Mouse (Mus musculus): ENCODE data around the gene Gtf2f1. TPM values are rescaled to one million over a fixed set of nuclear protein-coding genes. Genes with fewer than 3 reads are reported as not detected.

Gtf2f1 gene
- total and polyA plus RNA-seq, 2 experiments from 2014 or later, result 22.9 to 30.4 TPM

- Histone ChIP-seq H3K9me3 (replicated peaks; ENCODE audit: control insufficient read depth, low read length) (no peaks in the 10 kb centered on the region), H3K4me3 (ENCODE audit: low read depth, low read length) (no peak overlapping the region), H3K27me3 (ENCODE audit: control insufficient read depth, insufficient read depth, low read length) (no peaks in the 10 kb centered on the region), H3K4me1 (ENCODE audit: control insufficient read depth, insufficient read depth) (peaks cover 10% of the 10 kb centered on the region; the same call in 1 of the 2 replicates), H3K9ac (replicated peaks; ENCODE audit: low read depth, low read length) (no peak overlapping the region), H3K36me3 (replicated peaks; ENCODE audit: control insufficient read depth, insufficient read depth, low read length) (peaks cover 42% of the 10 kb centered on the region), H3K27ac (ENCODE audit: low read depth) (peak overlapping the region; percentile 36; the same call in 1 of the 2 replicates), H3K4me2 (ENCODE audit: low read depth, low read length) (no peak overlapping the region)
- WGBS, result 16% methylated on average over 8 of the region's 8 CpGs
- DNase-seq (ENCODE audit: low spot score) (peak; percentile 12), ATAC-seq (ENCODE audit: insufficient read depth, low read depth) (no peak)
- TF ChIP-seq CTCF (IDR thresholded peaks at IDR 0.05; ENCODE audit: low read depth) (no peak), EP300 (IDR thresholded peaks at IDR 0.05; ENCODE audit: low read depth) (no peak)
These were observed 9.9 kb downstream of the Gtf2f1 start for GRCm38 (mm10) chr17:57001228-57001627.

GRCm38 (mm10) chr17:56999968-57000609 is 11.0 kb downstream of the Gtf2f1 start, which contains the start of gene Pspn:
Gene Pspn (minus strand): TSS chr17:57000018.
- no peak for DNase-seq (ENCODE audit: low spot score)
- no peak within 1 kb of the TSS for H3K4me2 ChIP-seq (ENCODE audit: low read depth, low read length)
- H3K4me1 ChIP-seq (ENCODE audit: control insufficient read depth, insufficient read depth), result peaks cover 10% of the 10 kb centered on the region; the same call in 1 of the 2 replicates
- no peaks in the 10 kb centered on the region for H3K27me3 ChIP-seq (ENCODE audit: control insufficient read depth, insufficient read depth, low read length)
- 80% methylated on average over 9 of the region's 9 CpGs for WGBS
- peaks cover 43% of the 10 kb centered on the region for H3K36me3 ChIP-seq (replicated peaks; ENCODE audit: control insufficient read depth, insufficient read depth, low read length)
- no peak for TF ChIP-seq EP300 (IDR thresholded peaks at IDR 0.05; ENCODE audit: low read depth)
- no peak for TF ChIP-seq CTCF (IDR thresholded peaks at IDR 0.05; ENCODE audit: low read depth)
- H3K4me3 ChIP-seq (ENCODE audit: low read depth, low read length), result no peak within 1 kb of the TSS
- H3K9ac ChIP-seq (replicated peaks; ENCODE audit: low read depth, low read length), result no peak within 1 kb of the TSS
- ATAC-seq (ENCODE audit: insufficient read depth, low read depth), result no peak
- H3K27ac ChIP-seq (ENCODE audit: low read depth), result peak within 1 kb of the TSS; percentile 23; the same call in 1 of the 2 replicates
- no peaks in the 10 kb centered on the region for H3K9me3 ChIP-seq (replicated peaks; ENCODE audit: control insufficient read depth, low read length)

GRCm38 (mm10) chr17:56999414-56999813 is 11.7 kb downstream of the Gtf2f1 start:
- Histone ChIP-seq H3K9ac (replicated peaks; ENCODE audit: low read depth, low read length) (no peak overlapping the region), H3K36me3 (replicated peaks; ENCODE audit: control insufficient read depth, insufficient read depth, low read length) (peaks cover 43% of the 10 kb centered on the region), H3K4me2 (ENCODE audit: low read depth, low read length) (no peak overlapping the region), H3K27me3 (ENCODE audit: control insufficient read depth, insufficient read depth, low read length) (no peaks in the 10 kb centered on the region), H3K27ac (ENCODE audit: low read depth) (no peak overlapping the region), H3K4me1 (ENCODE audit: control insufficient read depth, insufficient read depth) (peaks cover 10% of the 10 kb centered on the region; the same call in 1 of the 2 replicates), H3K4me3 (ENCODE audit: low read depth, low read length) (no peak overlapping the region), H3K9me3 (replicated peaks; ENCODE audit: control insufficient read depth, low read length) (no peaks in the 10 kb centered on the region)
- no peak for DNase-seq (ENCODE audit: low spot score)
- ATAC-seq (ENCODE audit: insufficient read depth, low read depth), result no peak
- 89% methylated on average over 9 of the region's 9 CpGs for WGBS
- TF ChIP-seq EP300 (IDR thresholded peaks at IDR 0.05; ENCODE audit: low read depth) (no peak), CTCF (IDR thresholded peaks at IDR 0.05; ENCODE audit: low read depth) (no peak)

DNA sequence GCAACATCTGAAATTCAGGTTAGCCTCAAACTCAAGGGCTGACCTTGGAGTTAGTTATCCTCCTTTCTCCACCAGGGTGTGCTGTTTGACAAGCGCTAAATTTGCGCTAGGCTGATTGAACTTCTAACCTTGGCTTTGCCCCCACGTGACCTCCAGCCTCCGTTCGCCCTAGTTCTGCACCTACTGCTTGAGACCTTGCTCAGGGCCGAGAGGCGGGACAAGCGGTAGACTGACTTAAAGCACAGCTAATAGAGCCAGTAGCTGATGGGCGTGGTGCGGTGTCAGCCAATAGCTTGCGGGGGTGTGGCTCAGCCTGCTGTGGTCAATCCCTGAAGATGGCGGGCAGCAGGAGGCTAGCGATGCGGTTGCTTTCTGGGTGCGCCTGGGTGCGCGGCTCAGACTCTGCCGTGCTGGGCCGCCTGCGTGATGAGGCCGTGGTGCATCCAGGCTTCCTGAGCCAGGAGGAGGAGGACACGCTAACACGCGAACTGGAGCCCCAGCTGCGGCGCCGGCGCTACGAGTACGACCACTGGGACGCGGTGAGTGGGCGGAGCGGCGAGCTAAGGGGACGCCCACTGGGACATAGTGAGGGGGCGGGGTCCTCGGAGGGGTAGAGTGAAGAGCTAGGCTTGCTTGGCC is 13.9 kb downstream of the Gtf2f1 start, which contains the start of gene Alkbh7:
Gene Alkbh7, plus strand, starts transcription at position 311 of the 639 bp plus-strand sequence.
- H3K9ac ChIP-seq (replicated peaks; ENCODE audit: low read depth, low read length), result peak within 1 kb of the TSS; percentile 51
- under 1% methylated on average over 38 of the region's 38 CpGs for WGBS
- TF ChIP-seq EP300 (IDR thresholded peaks at IDR 0.05; ENCODE audit: low read depth), result peak; percentile 84
- TF ChIP-seq CTCF (IDR thresholded peaks at IDR 0.05; ENCODE audit: low read depth), result peak; percentile 91

GRCm38 (mm10) chr17:56996506-56996905 is 14.6 kb downstream of the Gtf2f1 start:
- 0 out of 2 replicates have a peak overlapping the region, but pooled peaks have one; percentile 65 for H3K4me2 ChIP-seq (ENCODE audit: low read depth, low read length)
- H3K4me3 ChIP-seq (ENCODE audit: low read depth, low read length), result no peak overlapping the region
- no peak overlapping the region for H3K9ac ChIP-seq (replicated peaks; ENCODE audit: low read depth, low read length)
- peak overlapping the region; percentile 51 for H3K27ac ChIP-seq (ENCODE audit: low read depth)
- H3K36me3 ChIP-seq (replicated peaks; ENCODE audit: control insufficient read depth, insufficient read depth, low read length), result peaks cover 49% of the 10 kb centered on the region
- DNase-seq (ENCODE audit: low spot score) (no peak), ATAC-seq (ENCODE audit: insufficient read depth, low read depth) (no peak)
- H3K4me1 ChIP-seq (ENCODE audit: control insufficient read depth, insufficient read depth), result peaks cover 10% of the 10 kb centered on the region; the same call in 1 of the 2 replicates
- 64% methylated on average over 2 of the region's 2 CpGs for WGBS
- no peaks in the 10 kb centered on the region for H3K27me3 ChIP-seq (ENCODE audit: control insufficient read depth, insufficient read depth, low read length)
- TF ChIP-seq EP300 (IDR thresholded peaks at IDR 0.05; ENCODE audit: low read depth) (no peak), CTCF (IDR thresholded peaks at IDR 0.05; ENCODE audit: low read depth) (no peak)
- no peaks in the 10 kb centered on the region for H3K9me3 ChIP-seq (replicated peaks; ENCODE audit: control insufficient read depth, low read length)

More for the DNA sequence above, 13.9 kb downstream of the Gtf2f1 start, which contains the start of gene Alkbh7:
- Histone ChIP-seq H3K27ac (ENCODE audit: low read depth) (peak within 1 kb of the TSS; percentile 84), H3K4me1 (ENCODE audit: control insufficient read depth, insufficient read depth) (peaks cover 10% of the 10 kb centered on the region; the same call in 1 of the 2 replicates), H3K36me3 (replicated peaks; ENCODE audit: control insufficient read depth, insufficient read depth, low read length) (peaks cover 48% of the 10 kb centered on the region), H3K4me3 (ENCODE audit: low read depth, low read length) (peak within 1 kb of the TSS; percentile 88), H3K4me2 (ENCODE audit: low read depth, low read length) (peak within 1 kb of the TSS; percentile 65), H3K9me3 (replicated peaks; ENCODE audit: control insufficient read depth, low read length) (no peaks in the 10 kb centered on the region), H3K27me3 (ENCODE audit: control insufficient read depth, insufficient read depth, low read length) (no peaks in the 10 kb centered on the region)
- ATAC-seq (ENCODE audit: insufficient read depth, low read depth) (peak; percentile 99), DNase-seq (ENCODE audit: low spot score) (peak; percentile 100)

All from heart, postnatal 0 days (tissue).